Mouse (Mus musculus): ENCODE data around the gene Igf1r.
A peak's percentile ranks its signal among the peaks of the same experiment; 100 is the strongest.
"Not testable (repeated sequence)": the region's sequence is repeated elsewhere in the genome, so short reads cannot be mapped to it uniquely, and the experiment has no call there.

The Igf1r gene

DNA sequence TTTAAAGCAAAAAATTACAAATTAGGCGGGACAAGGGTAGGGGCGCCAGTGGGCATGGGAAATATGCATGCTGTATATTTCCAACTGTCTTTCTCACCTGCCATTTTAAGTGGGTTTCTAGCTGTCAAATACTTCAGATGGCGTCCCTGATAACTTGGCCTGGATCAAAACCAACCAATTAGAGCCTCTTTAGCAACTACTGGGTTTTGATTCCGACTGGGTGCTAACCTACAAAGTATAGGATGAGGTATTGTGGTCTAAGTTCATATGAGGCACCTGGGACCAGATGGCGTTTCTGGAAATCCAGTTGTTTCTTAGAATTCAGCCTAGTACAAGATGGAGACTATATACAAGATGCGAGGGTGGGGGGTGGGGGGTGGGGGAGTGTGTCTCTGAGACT, 319.2 kb downstream of the Igf1r start:
- DNase-seq (ENCODE audit: low spot score in 2 of 2): no peak

- no peak for DNase-seq (ENCODE audit: low spot score in 2 of 2)
Measured at GRCm38 (mm10) chr7:68272607-68273006, 320.0 kb downstream of the Igf1r start.

DNA sequence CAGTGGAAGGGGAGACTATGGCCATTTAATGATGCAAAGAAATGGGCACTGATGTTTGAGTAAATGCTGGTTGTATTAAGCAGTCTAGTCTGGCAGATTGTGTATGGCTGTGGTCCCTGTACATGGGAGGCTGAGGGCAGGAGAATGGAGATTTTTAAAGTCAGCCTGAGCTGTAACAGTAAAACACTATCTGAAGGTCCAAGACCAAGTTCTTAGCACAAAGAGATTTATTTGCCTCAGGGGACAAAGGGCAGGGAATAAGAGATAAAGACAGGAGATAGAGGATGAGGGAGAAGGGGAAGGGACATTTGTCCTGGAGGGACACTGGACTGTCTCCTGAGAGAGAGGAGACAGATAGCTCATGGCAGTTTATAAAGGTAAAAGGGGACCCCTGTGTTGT, 320.9 kb downstream of the Igf1r start, which contains the start of gene Fam169b:
Gene Fam169b (plus strand): TSS at position 325 of the 400 bp plus-strand sequence.
- no peak for DNase-seq (ENCODE audit: low spot score in 2 of 2)

DNA sequence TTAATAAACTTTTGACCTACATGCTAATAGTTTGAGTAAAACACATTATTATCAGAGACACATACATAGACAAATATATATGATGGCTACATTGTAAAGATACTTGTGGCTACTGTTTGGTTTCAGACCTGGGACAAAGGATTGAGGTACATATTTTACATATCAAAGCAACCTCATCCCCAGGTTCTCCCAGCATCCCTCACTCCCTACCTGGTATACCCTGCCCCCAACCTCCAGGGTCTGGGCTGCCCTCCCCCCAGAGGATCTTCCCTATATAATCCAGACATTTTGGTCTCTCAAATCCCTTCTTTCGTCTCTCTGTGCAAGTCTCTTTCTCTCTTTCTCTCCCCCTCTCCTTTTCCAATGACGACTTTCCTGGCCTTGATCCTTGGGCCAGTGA, 321.6 kb downstream of the Igf1r start:
- DNase-seq (ENCODE audit: low spot score in 2 of 2): no peak

GRCm38 (mm10) chr7:68274951-68275350, 322.3 kb downstream of the Igf1r start:
- DNase-seq (ENCODE audit: low spot score in 2 of 2): no peak

- not testable (repeated sequence) for DNase-seq (ENCODE audit: low spot score in 2 of 2)
Measured at GRCm38 (mm10) chr7:68275445-68275837, 322.8 kb downstream of the Igf1r start.

DNA sequence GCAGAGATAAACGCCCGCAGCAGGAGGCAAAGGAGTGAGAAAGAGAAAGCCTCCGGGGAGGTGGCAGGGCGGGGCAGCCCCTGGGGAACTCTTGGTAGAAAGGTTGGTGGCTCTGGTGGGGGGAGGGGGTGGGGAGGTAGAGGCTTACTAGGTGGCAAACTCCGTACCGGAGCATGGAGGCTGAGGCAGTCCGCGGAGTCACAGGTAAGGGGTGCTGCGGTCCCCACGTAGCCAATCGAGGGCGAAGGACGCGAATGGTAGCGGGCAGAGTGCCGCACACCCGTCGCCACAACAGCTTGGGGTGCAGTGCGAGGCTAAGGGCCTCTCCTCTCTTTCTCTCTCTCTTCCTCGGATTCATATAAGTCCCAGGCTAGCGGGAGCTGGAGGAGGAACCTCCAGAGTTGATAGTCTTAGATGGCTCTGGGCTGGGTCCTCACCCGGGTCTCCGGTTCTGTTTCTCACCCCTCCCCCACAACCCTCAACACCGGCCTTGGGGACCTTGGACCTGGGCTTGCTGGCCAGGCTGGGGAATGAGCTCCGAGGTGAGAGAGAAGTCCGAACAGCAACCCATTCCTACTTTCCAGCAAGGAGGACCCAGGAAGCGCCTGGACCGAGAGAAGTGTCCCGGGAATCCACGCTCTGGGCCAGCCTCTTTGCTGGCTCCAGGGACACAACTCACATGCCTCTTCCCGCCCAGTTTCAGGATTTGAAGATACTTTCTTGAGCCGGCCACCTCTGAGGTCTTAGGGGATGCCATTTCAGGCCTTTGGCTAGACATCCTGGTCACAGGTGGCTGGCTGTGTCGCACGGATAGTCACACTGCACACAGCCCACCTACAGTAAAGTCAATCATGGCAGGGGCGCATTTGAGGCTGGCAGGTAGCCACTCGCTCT, 323.5 kb downstream of the Igf1r start:
- peak in 1 of 2 experiments; percentile 54 for DNase-seq (ENCODE audit: low spot score in 2 of 2)

DNA sequence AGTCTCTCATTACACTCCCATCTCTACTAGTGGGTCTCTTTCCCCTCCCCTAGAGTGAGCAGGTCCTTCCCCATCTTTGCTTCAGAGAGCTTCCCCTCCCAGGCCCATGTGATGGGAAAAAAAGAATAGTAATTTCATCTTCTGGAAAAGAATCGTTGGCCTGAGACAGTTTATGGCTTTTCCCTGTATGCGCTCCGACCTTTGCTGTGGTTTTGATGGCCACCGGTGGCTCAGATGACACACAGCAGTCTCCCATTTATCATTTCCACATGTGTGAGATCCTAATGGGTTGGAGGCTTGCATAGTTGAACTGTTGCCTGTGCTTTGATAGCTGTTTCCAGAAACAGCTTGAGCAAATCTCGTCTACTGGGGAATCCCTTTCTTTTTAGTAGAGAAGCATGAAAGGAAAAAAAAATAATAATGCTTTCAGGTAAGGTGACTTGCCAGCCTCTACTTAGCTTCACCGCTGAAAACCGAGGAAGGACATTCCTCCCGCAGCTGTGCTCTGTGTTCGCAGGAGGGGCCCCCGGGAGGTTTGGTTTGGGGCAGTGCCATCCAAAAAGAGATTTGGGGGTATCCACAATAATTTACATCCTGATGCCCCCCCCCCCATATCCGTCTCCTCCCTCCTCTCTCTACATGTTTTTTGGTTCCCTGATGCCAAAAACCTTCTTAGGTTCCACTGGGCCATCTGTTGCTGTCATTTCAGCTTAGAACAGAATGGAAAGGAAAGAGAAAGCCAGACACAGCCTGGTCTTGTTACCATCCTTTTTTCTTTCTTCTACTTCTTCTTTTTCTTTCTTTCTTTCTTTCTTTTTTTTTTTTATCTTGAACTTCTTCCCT, 324.6 kb downstream of the Igf1r start:
- no peak for DNase-seq (ENCODE audit: low spot score in 2 of 2)

DNA sequence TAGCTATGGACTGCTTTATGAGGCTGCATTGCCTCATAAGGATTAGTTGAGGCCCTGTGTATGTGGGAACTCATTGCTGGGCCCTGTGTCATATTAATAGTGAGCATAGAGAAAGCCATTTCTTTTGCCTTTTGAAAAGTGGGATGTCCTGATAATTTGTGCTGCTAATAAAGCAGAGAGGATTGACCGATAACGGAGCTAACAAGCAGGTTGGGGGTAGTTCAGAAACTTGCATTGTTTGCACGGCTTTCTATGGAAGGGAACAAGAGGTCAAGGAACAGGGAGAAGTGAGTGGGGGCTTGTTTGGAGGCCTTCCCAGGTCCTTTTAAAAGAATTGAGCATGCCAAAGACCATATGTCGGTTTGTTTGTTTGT, 325.3 kb downstream of the Igf1r start:
- no peak for DNase-seq (ENCODE audit: low spot score in 2 of 2)

GRCm38 (mm10) chr7:68278385-68278784, 325.8 kb downstream of the Igf1r start:
- no peak for DNase-seq (ENCODE audit: low spot score in 2 of 2)

DNA sequence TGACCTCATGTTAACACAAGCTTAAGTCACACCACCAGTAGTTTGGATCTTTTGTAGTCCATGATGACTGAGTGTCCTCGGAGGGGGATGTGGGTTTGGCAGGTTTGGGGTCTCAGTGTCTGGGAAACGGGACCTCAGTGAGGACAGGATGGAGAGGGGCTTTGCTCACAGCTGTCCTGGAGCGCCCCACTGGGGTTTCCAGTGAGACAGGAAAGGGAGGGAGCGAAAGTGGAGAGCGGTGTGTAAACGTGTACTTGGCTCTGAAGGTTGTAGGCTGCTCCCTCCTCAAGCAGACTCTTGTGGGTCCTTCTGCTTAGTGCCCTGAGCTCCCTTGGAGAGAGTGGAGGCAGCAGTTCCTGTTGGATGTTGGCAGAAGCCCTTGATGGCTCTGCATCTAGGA, 326.3 kb downstream of the Igf1r start:
- no peak for DNase-seq (ENCODE audit: low spot score in 2 of 2)

GRCm38 (mm10) chr7:68279481-68279880, 326.9 kb downstream of the Igf1r start:
- no peak for DNase-seq (ENCODE audit: low spot score in 2 of 2)

- no peak for DNase-seq (ENCODE audit: low spot score in 2 of 2)
Measured at GRCm38 (mm10) chr7:68280352-68280869, 327.8 kb downstream of the Igf1r start.

DNA sequence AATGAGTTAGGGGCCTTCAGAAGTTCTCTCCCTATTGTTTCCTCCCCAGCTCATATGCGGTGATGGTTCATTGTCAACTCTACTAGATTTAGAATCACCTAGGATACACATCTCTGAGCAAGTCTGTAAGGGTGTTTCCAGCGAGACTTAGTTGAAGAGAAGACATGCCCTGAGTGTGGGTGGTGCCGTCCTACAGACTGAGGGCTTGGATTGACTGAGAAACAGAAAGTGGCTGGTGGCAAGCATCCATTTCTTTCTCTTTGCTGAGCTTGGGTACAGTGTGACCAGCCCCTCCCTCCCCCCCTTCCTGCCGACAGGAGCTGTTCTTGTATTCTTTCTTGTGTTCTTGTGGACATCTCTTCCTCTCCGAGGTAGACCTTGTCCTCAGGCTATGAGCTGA, 328.7 kb downstream of the Igf1r start:
- no peak for DNase-seq (ENCODE audit: low spot score in 2 of 2)

DNA sequence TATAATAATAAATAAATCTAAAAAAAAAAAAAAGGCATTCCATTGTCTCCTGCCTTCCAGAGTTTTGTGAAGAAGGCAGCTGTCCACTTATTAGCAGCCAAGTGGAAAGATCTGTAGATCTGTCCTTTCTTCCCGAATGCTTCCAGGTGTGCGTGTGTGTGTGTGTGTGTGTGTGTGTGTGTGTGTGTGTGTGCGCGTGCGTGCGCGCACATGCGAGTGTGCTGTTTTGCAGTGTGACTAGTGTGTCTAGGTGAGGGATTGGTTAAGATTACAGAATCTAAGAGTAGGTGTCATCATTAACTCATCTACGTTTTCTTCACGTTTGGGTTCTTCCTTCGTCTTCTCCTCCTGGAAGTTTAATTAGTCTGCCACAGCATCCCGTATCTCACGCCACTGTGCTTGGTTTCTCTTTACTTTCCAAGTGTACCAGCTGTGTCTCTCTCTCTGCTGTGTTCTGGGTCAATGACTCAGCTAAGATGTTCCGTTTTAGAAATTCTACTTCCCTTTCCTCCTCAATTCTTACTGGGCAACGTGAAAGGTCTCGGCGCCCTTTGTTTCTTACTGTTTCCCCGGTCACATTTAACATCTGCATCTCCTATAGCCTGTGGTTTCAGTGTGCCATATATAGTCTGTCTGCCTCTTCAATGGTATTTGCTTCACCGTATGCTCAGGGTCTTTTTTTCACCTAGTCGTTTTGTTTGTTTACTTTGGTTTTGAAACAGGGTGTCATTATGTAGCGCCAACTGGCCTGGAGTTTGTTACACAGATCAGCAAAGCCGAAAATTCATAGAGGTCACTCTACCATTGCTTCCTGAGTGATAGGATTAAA, 329.9 kb downstream of the Igf1r start:
- DNase-seq (ENCODE audit: low spot score in 2 of 2): peak in 1 of 2 experiments; percentile 57

GRCm38 (mm10) chr7:68283133-68283520, 330.5 kb downstream of the Igf1r start:
- not testable (repeated sequence) for DNase-seq (ENCODE audit: low spot score in 2 of 2)

All from natural killer cell, adult 2 months (primary cell).